ENCODE assay signal across 8 mouse cellular contexts in the genomic region with DNA sequence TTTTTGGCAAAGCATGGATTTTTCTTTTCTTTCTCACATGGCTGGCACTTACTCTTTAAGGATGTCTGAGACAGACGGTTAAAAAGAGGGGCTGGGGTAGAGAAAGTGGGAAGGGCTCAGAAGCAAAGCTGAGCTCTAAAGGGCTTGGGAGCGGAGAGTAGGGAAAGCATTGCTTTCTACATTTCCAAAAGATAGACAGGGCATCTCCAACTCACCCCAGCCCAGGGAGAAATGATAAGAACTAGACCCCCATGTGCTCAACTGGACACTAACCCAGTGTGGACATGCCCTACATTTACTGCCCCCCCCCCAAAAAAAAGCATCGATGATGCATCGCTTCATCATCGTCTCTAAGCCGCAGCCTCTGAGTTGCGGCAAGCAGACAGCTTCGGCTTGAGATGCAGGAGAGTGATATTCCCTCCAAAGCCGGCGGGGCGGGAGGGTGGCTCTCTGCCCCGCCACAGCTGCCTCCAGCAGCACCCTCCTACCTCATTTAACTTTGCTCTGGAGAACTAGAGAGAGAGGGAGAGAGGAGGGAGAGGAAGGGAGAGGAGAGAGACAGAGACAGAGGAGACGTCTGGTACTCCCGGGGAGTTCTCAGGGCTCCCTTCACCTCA. TPM values are rescaled to one million over a fixed set of nuclear protein-coding genes. Genes with fewer than 3 reads are reported as not detected.
A peak's percentile ranks its signal among the peaks of the same experiment; 100 is the strongest.
DNase-seq lines count a peak whose midpoint lies in the region; ATAC-seq lines count a peak whose summit lies in the region.

No protein-coding gene starts in this region.

- H3K27ac ChIP-seq in kidney, embryonic 14.5 days (ENCODE audit: low read depth, low read length) = no peak overlapping the region
- H3K27ac ChIP-seq in forebrain, embryonic 13.5 days = peak overlapping the region; percentile 40; the same call in 1 of the 2 replicates
- H3K27ac ChIP-seq in midbrain, embryonic 11.5 days (ENCODE audit: low read depth, low read length) = peak overlapping the region; percentile 72; the same call in 1 of the 2 replicates

- no peak for DNase-seq in kidney, adult 9 months
- DNase-seq in NIH3T3 (ENCODE audit: low read depth) = peak; percentile 50
- DNase-seq in midbrain, embryonic 11.5 days (ENCODE audit: low spot score, missing footprints) = peak; percentile 92
- no peak for DNase-seq in layer of hippocampus, adult 8-10 months (ENCODE audit: low spot score in 2 of 2)
- no peak for DNase-seq in ovary, postnatal 14 days (ENCODE audit: low spot score)

- ATAC-seq in kidney, embryonic 14.5 days (ENCODE audit: low FRiP score, low TSS enrichment) = no peak
- no peak for ATAC-seq in forebrain, embryonic 13.5 days
- ATAC-seq in midbrain, embryonic 11.5 days (ENCODE audit: low FRiP score) = no peak
- ATAC-seq in granulocyte monocyte progenitor cell, adult 5-6 weeks (replicated peaks; ENCODE audit: poor library complexity, severe bottlenecking) = no peak

- no peaks in the 10 kb centered on the region for H3K36me3 ChIP-seq in kidney, embryonic 14.5 days (ENCODE audit: control insufficient read depth, insufficient read depth, low read length)
- H3K36me3 ChIP-seq in forebrain, embryonic 13.5 days (ENCODE audit: poor library complexity, severe bottlenecking) = 0 out of 2 replicates have a peak, but pooled peaks cover 4% of the 10 kb centered on the region
- H3K36me3 ChIP-seq in midbrain, embryonic 11.5 days (ENCODE audit: control insufficient read depth, insufficient read depth, low read length) = peaks cover 2% of the 10 kb centered on the region; the same call in 1 of the 2 replicates

- H3K4me3 ChIP-seq in kidney, embryonic 14.5 days (ENCODE audit: low read length) = peak overlapping the region; percentile 38; the same call in 1 of the 2 replicates
- peak overlapping the region; percentile 51 for H3K4me3 ChIP-seq in forebrain, embryonic 13.5 days
- H3K4me3 ChIP-seq in midbrain, embryonic 11.5 days (ENCODE audit: low read depth, low read length) = peak overlapping the region; percentile 54

- peaks cover 32% of the 10 kb centered on the region for H3K27me3 ChIP-seq in kidney, embryonic 14.5 days (ENCODE audit: control insufficient read depth, insufficient read depth, low read length)
- H3K27me3 ChIP-seq in forebrain, embryonic 13.5 days = peaks cover 37% of the 10 kb centered on the region
- peaks cover 2% of the 10 kb centered on the region; the same call in 1 of the 2 replicates for H3K27me3 ChIP-seq in midbrain, embryonic 11.5 days (ENCODE audit: control insufficient read depth, insufficient read depth, low read length)

- H3K9me3 ChIP-seq in kidney, embryonic 14.5 days (ENCODE audit: control insufficient read depth, low read length) = no peaks in the 10 kb centered on the region
- H3K9me3 ChIP-seq in forebrain, embryonic 13.5 days (replicated peaks) = no peaks in the 10 kb centered on the region
- no peaks in the 10 kb centered on the region for H3K9me3 ChIP-seq in midbrain, embryonic 11.5 days (ENCODE audit: control insufficient read depth, low read length)

- no peak overlapping the region; the same call in 1 of the 2 replicates for H3K9ac ChIP-seq in kidney, embryonic 14.5 days (ENCODE audit: low read depth, low read length)
- H3K9ac ChIP-seq in forebrain, embryonic 13.5 days = peak overlapping the region; percentile 67
- H3K9ac ChIP-seq in midbrain, embryonic 11.5 days (ENCODE audit: low read length) = peak overlapping the region; percentile 50

- H3K4me2 ChIP-seq in kidney, embryonic 14.5 days (replicated peaks; ENCODE audit: low read depth, low read length) = peak overlapping the region; percentile 77; the same call in 1 of the 2 replicates
- peak overlapping the region; percentile 99 for H3K4me2 ChIP-seq in forebrain, embryonic 13.5 days
- H3K4me2 ChIP-seq in midbrain, embryonic 11.5 days = peak overlapping the region; percentile 95

- 3% methylated on average over 13 of the region's 14 CpGs for WGBS in kidney, embryonic 14.5 days
- 7% methylated on average over 14 of the region's 14 CpGs for WGBS in forebrain, embryonic 13.5 days
- 11% methylated on average over 14 of the region's 14 CpGs for WGBS in midbrain, embryonic 11.5 days

- peaks cover 13% of the 10 kb centered on the region; the same call in 1 of the 2 replicates for H3K4me1 ChIP-seq in kidney, embryonic 14.5 days (ENCODE audit: control insufficient read depth, insufficient read depth, low read length)
- peaks cover 43% of the 10 kb centered on the region for H3K4me1 ChIP-seq in forebrain, embryonic 13.5 days
- peaks cover 41% of the 10 kb centered on the region for H3K4me1 ChIP-seq in midbrain, embryonic 11.5 days (ENCODE audit: control insufficient read depth, insufficient read depth, low read length)

RNA-seq across cellular contexts. Expression of gene Rnd1, which starts 1.5 kb away (rescaled TPM):
- polyA plus RNA-seq in kidney, embryonic 14.5 days (2014; fragmentation: Nextera tagmentation; extraction: Ambion mirVana) = 0.28 and 0.31 TPM in 2 replicates
- 6.3 and 7.0 TPM in 2 replicates for polyA plus RNA-seq in forebrain, embryonic 13.5 days (2015; fragmentation: Nextera tagmentation; extraction: Ambion mirVana)
- polyA plus RNA-seq in midbrain, embryonic 11.5 days (2014; fragmentation: Nextera tagmentation; extraction: Ambion mirVana) = 6.1 and 6.3 TPM in 2 replicates
- total RNA-seq in granulocyte monocyte progenitor cell, adult 5-6 weeks (2014; fragmentation: Nextera tagmentation) = 0.11 and 0.39 TPM in 2 replicates
- total RNA-seq in granulocyte monocyte progenitor cell, adult 5-6 weeks (2017) = 0.67 and 2.7 TPM in 2 replicates
- 1 to 10 TPM; 6.3 to 8.7 (median 7.3) TPM for total RNA-seq in layer of hippocampus, adult 8-10 months (2022)

RNA-seq across cellular contexts. Expression of gene Ddx23, which starts 13.0 kb away (rescaled TPM):
- 27.3 and 32.2 TPM in 2 replicates for polyA plus RNA-seq in kidney, embryonic 14.5 days (2014; fragmentation: Nextera tagmentation; extraction: Ambion mirVana)
- polyA plus RNA-seq in forebrain, embryonic 13.5 days (2015; fragmentation: Nextera tagmentation; extraction: Ambion mirVana) = 32.5 and 33.3 TPM in 2 replicates
- 24.8 and 24.9 TPM in 2 replicates for polyA plus RNA-seq in midbrain, embryonic 11.5 days (2014; fragmentation: Nextera tagmentation; extraction: Ambion mirVana)
- total RNA-seq in granulocyte monocyte progenitor cell, adult 5-6 weeks (2014; fragmentation: Nextera tagmentation) = 76.1 and 82.1 TPM in 2 replicates
- 79.5 and 103 TPM in 2 replicates for total RNA-seq in granulocyte monocyte progenitor cell, adult 5-6 weeks (2017)
- total RNA-seq in layer of hippocampus, adult 8-10 months (2022) = 10 to 100 TPM; 76.3 to 89.4 (median 85.9) TPM

RNA-seq across cellular contexts. Expression of gene Ccdc65, which starts 32.3 kb away (rescaled TPM):
- 0.69 and 1.0 TPM in 2 replicates for polyA plus RNA-seq in kidney, embryonic 14.5 days (2014; fragmentation: Nextera tagmentation; extraction: Ambion mirVana)
- polyA plus RNA-seq in forebrain, embryonic 13.5 days (2015; fragmentation: Nextera tagmentation; extraction: Ambion mirVana) = 2.1 TPM in 2 replicates
- 0.71 and 1.4 TPM in 2 replicates for polyA plus RNA-seq in midbrain, embryonic 11.5 days (2014; fragmentation: Nextera tagmentation; extraction: Ambion mirVana)
- total RNA-seq in granulocyte monocyte progenitor cell, adult 5-6 weeks (2014; fragmentation: Nextera tagmentation) = not detected in 2 replicates
- total RNA-seq in granulocyte monocyte progenitor cell, adult 5-6 weeks (2017) = not detected in 2 replicates
- 10 to 100 TPM in 1 of 4 experiments, 1 to 10 TPM in 3; 7.4 to 10.4 (median 8.4) TPM for total RNA-seq in layer of hippocampus, adult 8-10 months (2022)

RNA-seq across cellular contexts. Expression of gene Cacnb3, which starts 45.1 kb away (rescaled TPM):
- polyA plus RNA-seq in kidney, embryonic 14.5 days (2014; fragmentation: Nextera tagmentation; extraction: Ambion mirVana) = 21.5 and 26.5 TPM in 2 replicates
- 82.1 and 94.8 TPM in 2 replicates for polyA plus RNA-seq in forebrain, embryonic 13.5 days (2015; fragmentation: Nextera tagmentation; extraction: Ambion mirVana)
- 35.5 and 39.5 TPM in 2 replicates for polyA plus RNA-seq in midbrain, embryonic 11.5 days (2014; fragmentation: Nextera tagmentation; extraction: Ambion mirVana)
- not detected in 2 replicates for total RNA-seq in granulocyte monocyte progenitor cell, adult 5-6 weeks (2014; fragmentation: Nextera tagmentation)
- total RNA-seq in granulocyte monocyte progenitor cell, adult 5-6 weeks (2017) = not detected in 2 replicates
- total RNA-seq in layer of hippocampus, adult 8-10 months (2022) = 100 to 1,000 TPM; 163 to 193 (median 176) TPM

RNA-seq across cellular contexts. Expression of gene Fkbp11, which starts 52.3 kb away (rescaled TPM):
- 28.8 and 33.4 TPM in 2 replicates for polyA plus RNA-seq in kidney, embryonic 14.5 days (2014; fragmentation: Nextera tagmentation; extraction: Ambion mirVana)
- 3.0 and 4.9 TPM in 2 replicates for polyA plus RNA-seq in forebrain, embryonic 13.5 days (2015; fragmentation: Nextera tagmentation; extraction: Ambion mirVana)
- polyA plus RNA-seq in midbrain, embryonic 11.5 days (2014; fragmentation: Nextera tagmentation; extraction: Ambion mirVana) = 10.3 and 10.5 TPM in 2 replicates
- total RNA-seq in granulocyte monocyte progenitor cell, adult 5-6 weeks (2014; fragmentation: Nextera tagmentation) = 37.6 and 39.9 TPM in 2 replicates
- 63.8 and 66.3 TPM in 2 replicates for total RNA-seq in granulocyte monocyte progenitor cell, adult 5-6 weeks (2017)
- 1 to 10 TPM; 1.2 to 2.3 (median 1.5) TPM for total RNA-seq in layer of hippocampus, adult 8-10 months (2022)

Comparison
In these comparisons a context has a peak if more than half of its experiments do, and no peak if none do; other contexts are left out.
1. DNase-seq: peak in NIH3T3 (single experiment) and midbrain, embryonic 11.5 days (single experiment); none in kidney, adult 9 months (single experiment), layer of hippocampus, adult 8-10 months (0 of 2) and ovary, postnatal 14 days (single experiment).
2. Peak in every context shown above with its lines, with median percentiles within 50 percentile points of each other: H3K4me2 ChIP-seq and H3K4me3 ChIP-seq.